7 mouse cellular contexts compared by ENCODE assay signal in genomic region chr4:117312416-117313084, GRCm38 (mm10).
DNase-seq lines count a peak whose midpoint lies in the region; ATAC-seq lines count a peak whose summit lies in the region.

No protein-coding gene starts in this region.

- no peak overlapping the region for H3K4me3 ChIP-seq in forebrain, embryonic 16.5 days (replicated peaks; ENCODE audit: low read length)
- H3K4me3 ChIP-seq in midbrain, embryonic 11.5 days (ENCODE audit: low read depth, low read length), result no peak overlapping the region

- DNase-seq in spleen, adult 12 weeks (ENCODE audit: low spot score), result peak; percentile 56
- DNase-seq in spleen, adult 18-20 months, result no peak
- no peak for DNase-seq in midbrain, embryonic 11.5 days (ENCODE audit: low spot score, missing footprints)
- DNase-seq in gastrocnemius, postnatal 25 days, result no peak
- no peak for DNase-seq in T-cell, adult 2 months (ENCODE audit: low spot score)
- DNase-seq in cerebellum, postnatal 10 days, result no peak

- no peak for ATAC-seq in forebrain, embryonic 16.5 days
- ATAC-seq in midbrain, embryonic 11.5 days (ENCODE audit: low FRiP score), result 0 out of 2 replicates have a peak, but pooled peaks have one; percentile 40

- no peaks in the 10 kb centered on the region for H3K36me3 ChIP-seq in forebrain, embryonic 16.5 days (ENCODE audit: control insufficient read depth, insufficient read depth)
- no peaks in the 10 kb centered on the region for H3K36me3 ChIP-seq in midbrain, embryonic 11.5 days (ENCODE audit: control insufficient read depth, insufficient read depth, low read length)

- H3K27ac ChIP-seq in forebrain, embryonic 16.5 days (ENCODE audit: low read length), result no peak overlapping the region
- no peak overlapping the region; the same call in 1 of the 2 replicates for H3K27ac ChIP-seq in midbrain, embryonic 11.5 days (ENCODE audit: low read depth, low read length)

- 0 out of 2 replicates have a peak overlapping the region, but pooled peaks have one; percentile 2 for H3K4me2 ChIP-seq in forebrain, embryonic 16.5 days (ENCODE audit: low read length)
- peak overlapping the region; percentile 16; the same call in 1 of the 2 replicates for H3K4me2 ChIP-seq in midbrain, embryonic 11.5 days

- no peak overlapping the region for H3K9ac ChIP-seq in forebrain, embryonic 16.5 days (replicated peaks; ENCODE audit: low read depth, low read length)
- H3K9ac ChIP-seq in midbrain, embryonic 11.5 days (ENCODE audit: low read length), result peak overlapping the region; percentile 18; the same call in 1 of the 2 replicates

- WGBS in forebrain, embryonic 16.5 days, result 12% methylated on average over 26 of the region's 26 CpGs
- WGBS in midbrain, embryonic 11.5 days, result 5% methylated on average over 26 of the region's 26 CpGs

- H3K4me1 ChIP-seq in forebrain, embryonic 16.5 days (replicated peaks; ENCODE audit: control insufficient read depth, insufficient read depth, low read length), result peaks cover 7% of the 10 kb centered on the region; the same call in 1 of the 2 replicates
- H3K4me1 ChIP-seq in midbrain, embryonic 11.5 days (ENCODE audit: control insufficient read depth, insufficient read depth, low read length), result peaks cover 14% of the 10 kb centered on the region

- H3K27me3 ChIP-seq in forebrain, embryonic 16.5 days (replicated peaks; ENCODE audit: control insufficient read depth, insufficient read depth, low read length), result peaks cover 12% of the 10 kb centered on the region
- H3K27me3 ChIP-seq in midbrain, embryonic 11.5 days (ENCODE audit: control insufficient read depth, insufficient read depth, low read length), result peaks cover 20% of the 10 kb centered on the region; the same call in 1 of the 2 replicates

- H3K9me3 ChIP-seq in forebrain, embryonic 16.5 days (ENCODE audit: control insufficient read depth, low read length), result no peaks in the 10 kb centered on the region
- no peaks in the 10 kb centered on the region for H3K9me3 ChIP-seq in midbrain, embryonic 11.5 days (ENCODE audit: control insufficient read depth, low read length)
